Mouse (Mus musculus): ENCODE measurements around the gene Atrn.

The Atrn gene

DNA sequence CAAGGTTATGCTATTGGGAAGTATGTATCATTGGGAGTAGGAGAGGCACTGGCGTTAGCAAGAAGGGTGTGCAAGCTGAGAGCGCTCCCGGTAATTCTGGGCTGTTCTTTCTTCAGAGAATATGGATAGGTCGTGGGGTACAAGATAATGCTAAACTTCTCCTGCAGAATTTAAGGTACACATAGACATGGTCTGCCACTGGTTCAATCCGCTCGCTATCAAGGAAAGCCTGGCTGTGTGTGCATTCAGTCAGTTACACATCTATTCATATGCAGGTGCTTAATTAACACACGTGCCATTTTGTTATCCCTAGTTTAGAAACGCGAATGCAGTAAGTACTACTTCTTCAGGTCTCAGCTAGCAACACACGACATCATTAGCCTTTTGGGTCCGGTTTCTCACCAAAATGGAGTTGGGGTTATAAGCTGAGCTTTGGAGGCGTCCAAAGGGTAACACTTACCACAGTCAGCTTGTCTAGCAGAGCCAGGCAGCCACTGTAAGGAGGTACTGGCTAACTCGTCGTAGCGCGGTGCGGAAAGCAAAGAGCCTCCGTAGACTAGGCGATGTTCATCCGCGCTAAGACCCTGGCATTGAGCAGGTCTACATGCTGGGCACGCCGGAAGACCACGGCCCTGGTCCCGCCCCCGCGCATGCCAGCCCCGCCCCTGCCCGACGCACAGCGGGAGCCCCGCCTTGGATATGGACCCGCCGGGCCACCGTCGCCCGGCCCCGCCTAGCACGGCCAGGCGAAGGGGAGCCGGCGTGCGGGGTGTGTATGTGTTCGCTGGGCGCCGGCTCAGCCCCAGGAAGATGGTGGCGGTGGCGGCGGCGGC is at the start of gene Atrn, which contains the start of gene 4930402H24Rik:
Atrn (plus strand) TSS at position 745 of the 833 bp plus-strand sequence.
4930402H24Rik (minus strand) TSS at position 656 of the 833 bp plus-strand sequence.
- CTCF ChIA-PET = no interaction called here

- CTCF ChIA-PET = no interaction called here
Measured at GRCm38 (mm10) chr2:130862091-130862490, 44.2 kb upstream of the Atrn start.

GRCm38 (mm10) chr2:130870916-130871315 is 35.4 kb upstream of the Atrn start:
- CTCF ChIA-PET = no interaction called here

- CTCF ChIA-PET = no interaction called here
Measured at GRCm38 (mm10) chr2:130877376-130877775, 28.9 kb upstream of the Atrn start.

DNA sequence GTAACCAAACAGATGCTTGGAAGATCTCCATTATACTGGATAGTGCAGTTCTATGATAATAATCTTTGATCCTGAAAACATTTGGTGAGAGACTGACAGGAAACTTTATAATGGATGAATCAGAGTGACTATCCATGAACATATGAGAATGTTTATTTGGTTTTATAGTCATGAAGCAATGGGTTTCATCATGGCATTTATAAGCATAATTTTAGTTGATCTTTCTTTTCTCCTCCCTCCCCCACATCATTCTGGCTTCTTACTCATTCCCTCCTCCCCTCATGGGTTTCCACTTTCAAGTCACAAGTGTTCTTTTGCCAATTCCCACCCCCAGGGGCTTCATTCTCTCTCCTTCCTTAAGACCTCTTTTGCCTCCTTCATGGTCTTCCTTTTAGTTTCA is 19.3 kb upstream of the Atrn start:
- CTCF ChIA-PET = no interaction called here

DNA sequence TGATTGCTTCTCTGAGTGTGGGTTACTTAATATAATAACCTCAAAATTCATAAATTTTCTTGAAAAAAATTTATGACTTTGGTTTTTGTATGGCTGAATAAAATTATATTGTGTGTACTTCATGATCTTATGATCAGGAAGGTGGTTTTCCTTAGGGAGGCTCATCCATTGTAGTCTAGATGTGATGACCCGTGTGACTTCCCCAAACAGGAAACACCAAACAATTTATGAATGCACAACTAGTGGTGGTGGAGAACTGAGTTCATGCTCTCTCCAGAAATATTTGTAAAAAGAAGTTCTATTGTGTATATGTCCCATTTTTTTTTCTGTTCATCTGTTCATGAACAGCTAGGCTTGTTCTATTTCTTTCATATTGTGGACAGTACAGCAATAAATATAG is 18.8 kb upstream of the Atrn start:
- CTCF ChIA-PET = no interaction called here

- CTCF ChIA-PET = no interaction called here
Measured at GRCm38 (mm10) chr2:130896944-130897343, 9.4 kb upstream of the Atrn start.

DNA sequence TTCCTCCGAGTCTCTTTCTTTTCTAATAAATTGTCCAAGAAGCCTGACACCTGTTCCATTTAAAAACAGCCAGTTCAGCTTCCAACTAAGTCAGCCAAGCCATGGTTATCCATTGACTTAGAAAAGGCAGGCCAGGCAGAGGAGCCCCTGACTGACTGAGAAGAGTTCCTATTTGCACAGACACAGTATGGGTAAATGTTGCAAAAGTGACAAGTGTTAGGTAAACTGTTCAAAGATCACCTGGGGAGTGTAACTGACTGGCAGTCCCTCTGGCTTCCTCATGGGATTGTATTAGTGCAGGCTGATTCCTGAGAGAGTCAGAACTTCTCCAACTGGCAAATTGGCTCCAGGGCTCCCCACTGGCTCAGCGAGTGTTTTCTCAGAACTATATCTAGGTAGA is 8.4 kb upstream of the Atrn start:
- CTCF ChIA-PET = no interaction called here

- CTCF ChIA-PET = no interaction called here
Measured at GRCm38 (mm10) chr2:130898783-130899182, 7.5 kb upstream of the Atrn start.

DNA sequence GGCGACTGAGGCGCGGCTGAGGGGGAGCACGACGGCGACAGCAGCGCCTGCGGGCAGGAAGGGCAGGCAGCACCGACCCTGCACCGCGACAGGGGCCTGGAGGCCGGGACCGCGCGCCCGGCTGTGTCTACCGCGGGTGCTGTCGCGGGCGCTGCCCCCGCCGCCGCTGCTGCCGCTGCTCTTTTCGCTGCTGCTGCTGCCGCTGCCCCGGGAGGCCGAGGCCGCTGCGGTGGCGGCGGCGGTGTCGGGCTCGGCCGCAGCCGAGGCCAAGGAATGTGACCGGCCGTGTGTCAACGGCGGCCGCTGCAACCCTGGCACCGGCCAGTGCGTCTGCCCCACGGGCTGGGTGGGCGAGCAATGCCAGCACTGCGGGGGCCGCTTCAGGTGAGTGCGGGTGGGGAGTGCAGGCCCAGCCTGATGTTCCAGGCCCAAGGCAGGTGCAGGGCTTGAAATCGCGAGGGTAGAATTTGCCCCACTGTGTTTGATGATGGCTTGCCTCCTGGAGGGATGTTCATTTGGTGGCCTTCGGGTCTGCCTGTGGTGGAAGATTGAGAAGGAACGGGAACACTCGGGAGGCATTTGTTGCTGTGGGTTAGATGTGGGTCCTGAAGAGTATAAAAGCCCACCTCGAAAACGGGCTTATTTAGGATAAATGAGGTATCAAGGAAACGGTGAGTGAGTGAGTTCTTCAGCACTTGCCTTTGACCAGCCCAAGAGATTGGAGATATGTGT is 455 bp downstream of the Atrn start:
- CTCF ChIA-PET = no interaction called here

GRCm38 (mm10) chr2:130911691-130912090 is 5.4 kb downstream of the Atrn start:
- CTCF ChIA-PET = no interaction called here

- CTCF ChIA-PET = no interaction called here
Measured at GRCm38 (mm10) chr2:130914873-130915272, 8.6 kb downstream of the Atrn start.

- CTCF ChIA-PET = no interaction called here
Measured at GRCm38 (mm10) chr2:130916521-130917147, 10.3 kb downstream of the Atrn start.

- CTCF ChIA-PET = interaction anchor here (0.6 kb wide), 1 partner anchor 73 kb away, joined by 4 read pairs; no protein-coding TSS in a partner anchor
Measured at GRCm38 (mm10) chr2:130917686-130918085, 11.4 kb downstream of the Atrn start.

DNA sequence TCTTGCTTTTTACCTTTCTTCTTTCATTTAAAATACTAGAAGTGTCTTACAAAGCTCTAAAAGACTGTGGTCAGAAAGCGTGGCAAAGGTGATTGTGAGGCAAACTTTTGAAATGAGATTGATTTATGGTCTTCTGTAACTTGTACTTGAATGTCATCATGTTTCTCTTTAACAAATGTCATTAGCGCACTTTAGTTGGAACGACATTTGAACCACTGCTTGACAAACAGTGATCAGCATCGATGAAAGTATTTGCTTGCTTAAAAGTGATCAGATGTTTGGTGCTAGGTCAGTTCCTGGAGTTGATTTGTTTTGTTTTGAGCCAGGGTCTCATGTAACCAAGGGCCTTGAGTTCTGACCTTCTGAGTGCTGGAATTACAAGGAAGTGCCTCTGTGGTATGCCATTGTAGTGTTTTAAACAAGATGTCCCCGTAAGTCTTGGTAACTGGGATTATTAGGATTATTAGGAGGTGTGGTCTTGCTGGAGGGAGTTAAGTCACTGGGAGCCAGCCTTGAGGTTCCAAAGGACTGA is 12.8 kb downstream of the Atrn start:
- CTCF ChIA-PET = no interaction called here

- CTCF ChIA-PET = no interaction called here
Measured at GRCm38 (mm10) chr2:130924950-130925349, 18.7 kb downstream of the Atrn start.

DNA sequence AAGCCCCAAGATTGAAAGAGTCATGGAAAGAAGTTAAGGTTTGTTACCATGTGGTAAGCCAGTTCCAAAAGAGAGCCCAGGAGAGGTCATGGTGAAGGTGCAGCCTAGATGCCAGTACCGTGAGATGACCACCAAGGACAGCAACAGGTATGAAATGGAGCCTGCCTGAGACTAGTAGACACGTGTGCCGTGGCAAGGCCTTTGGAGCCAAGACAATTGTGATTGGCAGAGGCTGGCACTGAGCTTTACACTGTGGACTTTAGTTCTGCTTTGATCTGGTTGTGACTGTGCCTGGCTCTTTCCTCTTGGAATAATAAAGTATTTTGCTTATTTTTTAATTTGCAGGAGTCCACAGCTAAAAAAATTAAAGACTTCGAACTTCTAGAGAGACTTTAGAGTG is 21.7 kb downstream of the Atrn start:
- CTCF ChIA-PET = no interaction called here

GRCm38 (mm10) chr2:130928530-130928929 is 22.2 kb downstream of the Atrn start:
- CTCF ChIA-PET = no interaction called here

- CTCF ChIA-PET = no interaction called here
Measured at GRCm38 (mm10) chr2:130929994-130930393, 23.7 kb downstream of the Atrn start.

- CTCF ChIA-PET = no interaction called here
Measured at GRCm38 (mm10) chr2:130932865-130933264, 26.6 kb downstream of the Atrn start.

DNA sequence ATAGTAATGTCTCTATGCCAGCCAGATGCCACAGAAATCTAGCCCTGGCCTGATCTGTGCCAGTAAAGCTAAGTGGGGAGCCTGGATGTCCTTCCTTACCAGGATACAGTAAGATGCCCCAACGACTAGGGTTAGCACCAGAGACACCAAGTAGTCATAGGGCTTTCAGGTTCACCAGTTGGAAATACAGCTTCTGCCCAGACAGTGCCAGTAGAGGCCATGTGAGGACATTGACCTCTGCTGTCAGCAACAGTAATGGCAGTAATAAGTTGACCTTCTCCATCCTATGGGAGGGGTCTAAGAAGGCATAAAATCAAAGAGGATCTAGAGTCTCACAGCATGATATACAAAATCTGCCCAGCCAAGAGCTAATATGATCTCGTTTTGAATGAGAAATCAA is 43.5 kb downstream of the Atrn start:
- CTCF ChIA-PET = interaction anchor here (1.0 kb wide), 1 partner anchor 138 kb away, joined by 3 read pairs; no protein-coding TSS in a partner anchor

GRCm38 (mm10) chr2:130950548-130950947 is 44.3 kb downstream of the Atrn start:
- CTCF ChIA-PET = no interaction called here

Measured in spleen, embryonic (tissue).